Mouse (Mus musculus) neural tube, postnatal 0 days (tissue): ENCODE data around the gene Nsun7. TPM values are rescaled to one million over a fixed set of nuclear protein-coding genes. Genes with fewer than 3 reads are reported as not detected.

Experiments
- polyA plus RNA-seq: library from polyadenylated mRNA; unstranded; fragments of >200 nt; fragmentation: Nextera tagmentation; extraction: Ambion mirVana; gene quantifications from 2 replicates; pipeline ENCODE4 v1.2.1, GENCODE M21; 2015

Gene Nsun7
- polyA plus RNA-seq, result 2.8 and 3.0 TPM in 2 replicates

DNA sequence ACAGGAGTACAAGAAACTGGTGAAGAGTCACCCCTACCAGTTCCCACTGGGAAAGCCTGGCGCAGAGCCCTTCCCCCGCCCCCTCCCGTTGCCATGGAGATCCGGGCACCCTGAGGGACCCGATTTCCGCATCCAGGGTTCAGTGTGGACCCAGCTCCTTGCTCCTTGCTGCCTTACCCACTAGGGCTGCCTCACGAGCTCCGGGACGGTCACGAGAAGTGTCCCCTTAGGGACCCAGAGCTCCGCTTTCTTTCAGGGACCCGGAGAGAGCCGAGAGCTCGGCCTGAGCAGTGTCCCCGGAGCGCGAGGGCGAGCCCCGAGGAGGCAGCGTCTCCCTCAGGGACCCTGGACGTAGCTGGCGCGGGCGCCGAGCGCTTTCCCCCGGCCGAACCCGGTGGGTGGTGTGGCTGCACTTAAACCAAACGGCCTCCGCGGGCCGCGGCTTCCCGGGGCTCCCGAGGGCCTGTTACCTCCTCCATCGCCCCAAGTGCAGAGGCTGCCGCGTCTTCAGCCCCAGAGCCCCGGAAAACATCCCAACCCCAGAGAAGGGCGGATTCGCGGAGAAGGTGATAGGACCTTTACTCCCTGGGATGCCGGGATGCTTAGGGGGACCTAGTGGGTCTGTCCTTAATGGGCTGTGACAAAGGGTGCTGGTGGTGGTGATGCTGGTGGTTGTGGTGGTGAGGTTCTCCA, at the start of gene Nsun7:
Nsun7 (plus strand) TSS at position 142 of the 693 bp plus-strand sequence.

Other genes starting within 250 kb of the Nsun7 start
- gene Rbm47, start 86.8 kb upstream of the Nsun7 start, polyA plus RNA-seq, result 0.79 and 2.4 TPM in 2 replicates